Mouse (Mus musculus) cerebellum, adult 2 months (tissue): Measurements from ENCODE around the gene Hdgf. TPM values are rescaled to one million over a fixed set of nuclear protein-coding genes. Genes with fewer than 3 reads are reported as not detected.
A peak's percentile ranks its signal among the peaks of the same experiment; 100 is the strongest.

ENCODE experiments used
- DNase-seq, 2 experiments: peaks; one replicate each; pipeline ENCODE4 v3.0.0; 2021
- H3K27ac ChIP-seq: fragments of 200-500 bp; 2 replicates; pipeline ENCODE4 v1.5.1; 2012; ENCODE audit warnings: low read length, control low read depth, inconsistent platforms; ENCODE audit not compliant: insufficient read depth
- H3K27me3 ChIP-seq: fragments of 200-500 bp; 2 replicates; pipeline ENCODE4 v1.6.1; 2012; ENCODE audit warnings: inconsistent platforms, mild to moderate bottlenecking, low read length, moderate library complexity; ENCODE audit not compliant: control insufficient read depth, insufficient read depth
- H3K4me1 ChIP-seq: fragments of 200-500 bp; 2 replicates; pipeline ENCODE4 v1.6.1; 2011; ENCODE audit warnings: low read length; ENCODE audit not compliant: control insufficient read depth, insufficient read depth
- H3K4me3 ChIP-seq: fragments of 200-500 bp; replicated peaks from 2 replicates; pipeline ENCODE3; 2011; ENCODE audit warnings: mild to moderate bottlenecking, low read depth, low read length, control low read depth; ENCODE audit not compliant: insufficient read depth
- CTCF ChIP-seq: fragments of 200-500 bp; IDR thresholded peaks from 2 replicates; pipeline ENCODE4 v1.5.1; 2011; ENCODE audit warnings: low read depth, mild to moderate bottlenecking, control low read depth, low read length, moderate library complexity, borderline replicate concordance; ENCODE audit not compliant: insufficient read depth
- POLR2A ChIP-seq: fragments of 200-500 bp; IDR thresholded peaks from 2 replicates; pipeline ENCODE4 v1.6.1; 2011; ENCODE audit warnings: low read length, control low read depth, borderline replicate concordance; ENCODE audit not compliant: insufficient read depth
- WGBS: fragments of 180-500 bp; shearing (Covaris S2); methylation state at CpG from one replicate; pipeline ENCODE4 v1.1.7; 2018; 5-methylcytosine and 5-hydroxymethylcytosine counted together
- polyA plus RNA-seq: library from polyadenylated mRNA; depleted of rRNA; stranded (reverse); fragments of >200 nt; gene quantifications from 2 replicates; pipeline ENCODE4 v1.2.3, GENCODE M21; 2012

The Hdgf gene
- polyA plus RNA-seq, 1 experiment: 194 TPM

GRCm38 (mm10) chr3:87903821-87904220, 2.3 kb upstream of the Hdgf start:
- peaks cover 6% of the 10 kb centered on the region; the same call in 1 of the 2 replicates for H3K4me1 ChIP-seq
- TF ChIP-seq POLR2A: no peak
- TF ChIP-seq CTCF: no peak
- H3K27me3 ChIP-seq: no peaks in the 10 kb centered on the region
- H3K4me3 ChIP-seq: no peak overlapping the region
- no peak for DNase-seq
- no peak overlapping the region for H3K27ac ChIP-seq
- WGBS: 53% methylated on average over 5 of the region's 5 CpGs

GRCm38 (mm10) chr3:87906601-87906980, 470 bp downstream of the Hdgf start:
- DNase-seq: peak; percentile 77 to 83
- Histone ChIP-seq H3K4me3 (peak overlapping the region; percentile 98), H3K4me1 (peaks cover 25% of the 10 kb centered on the region), H3K27me3 (no peaks in the 10 kb centered on the region), H3K27ac (peak overlapping the region; percentile 99)
- no peak for TF ChIP-seq CTCF
- peak; percentile 15; the same call in 1 of the 2 replicates for TF ChIP-seq POLR2A
- WGBS: 1% methylated on average over 43 of the region's 47 CpGs

- no peaks in the 10 kb centered on the region for H3K27me3 ChIP-seq
- under 1% methylated on average over 27 of the region's 27 CpGs for WGBS
- H3K4me1 ChIP-seq: peaks cover 25% of the 10 kb centered on the region
- peak; percentile 51 to 55 for DNase-seq
- H3K27ac ChIP-seq: peak overlapping the region; percentile 99
- peak overlapping the region; percentile 98 for H3K4me3 ChIP-seq
- TF ChIP-seq POLR2A (no peak), CTCF (no peak)
Observed at GRCm38 (mm10) chr3:87906981-87907857, 1.1 kb downstream of the Hdgf start.

GRCm38 (mm10) chr3:87907906-87908305, 1.8 kb downstream of the Hdgf start:
- no peak for DNase-seq
- Histone ChIP-seq H3K4me1 (peaks cover 25% of the 10 kb centered on the region), H3K27me3 (no peaks in the 10 kb centered on the region), H3K27ac (peak overlapping the region; percentile 99), H3K4me3 (peak overlapping the region; percentile 98)
- WGBS: 0% methylated on average over 1 of the region's 1 CpGs
- TF ChIP-seq CTCF: no peak
- no peak for TF ChIP-seq POLR2A

GRCm38 (mm10) chr3:87909381-87909780, 3.3 kb downstream of the Hdgf start:
- TF ChIP-seq POLR2A (no peak), CTCF (no peak)
- Histone ChIP-seq H3K27me3 (no peaks in the 10 kb centered on the region), H3K4me1 (peaks cover 25% of the 10 kb centered on the region), H3K27ac (no peak overlapping the region), H3K4me3 (no peak overlapping the region)
- 95% methylated on average over 2 of the region's 2 CpGs for WGBS
- no peak for DNase-seq

GRCm38 (mm10) chr3:87909874-87910273, 3.8 kb downstream of the Hdgf start:
- Histone ChIP-seq H3K27me3 (no peaks in the 10 kb centered on the region), H3K4me3 (no peak overlapping the region), H3K4me1 (peaks cover 25% of the 10 kb centered on the region), H3K27ac (no peak overlapping the region)
- 4% methylated on average over 4 of the region's 4 CpGs for WGBS
- DNase-seq: no peak
- no peak for TF ChIP-seq CTCF
- TF ChIP-seq POLR2A: no peak

- Histone ChIP-seq H3K4me3 (peak overlapping the region; percentile 99), H3K27ac (peak overlapping the region; percentile 61; the same call in 1 of the 2 replicates), H3K4me1 (peaks cover 25% of the 10 kb centered on the region), H3K27me3 (no peaks in the 10 kb centered on the region)
- DNase-seq: peak; percentile 63 to 72
- WGBS: 3% methylated on average over 12 of the region's 12 CpGs
- TF ChIP-seq POLR2A (no peak), CTCF (no peak)
Observed at GRCm38 (mm10) chr3:87910573-87911141, 4.5 kb downstream of the Hdgf start.
